Mouse (Mus musculus): ENCODE measurements around the gene Cux2. TPM values are rescaled to one million over a fixed set of nuclear protein-coding genes. Genes with fewer than 3 reads are reported as not detected.

Cux2 gene
- polyA plus RNA-seq, 1 experiment = 1.2 TPM

DNA sequence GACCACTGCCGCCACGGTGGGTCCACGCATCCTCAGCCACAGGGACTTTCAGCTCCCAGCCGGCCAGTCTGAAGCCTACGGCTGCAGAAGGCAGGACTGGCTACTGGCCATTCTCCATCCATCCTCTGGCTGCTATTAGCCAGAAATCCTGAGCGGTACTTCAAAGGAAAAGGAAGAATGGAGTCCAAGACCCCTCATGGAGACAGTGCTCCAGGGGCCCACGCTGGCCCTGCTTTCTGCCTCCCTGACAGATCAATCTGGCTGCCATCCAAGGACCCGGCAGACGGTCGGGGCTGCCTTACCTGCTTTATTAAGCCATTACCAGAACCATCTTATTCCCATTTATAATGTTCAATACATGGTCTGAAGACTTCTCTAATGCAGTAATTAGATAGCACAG is 76.4 kb downstream of the Cux2 start:
- no peak for DNase-seq (ENCODE audit: low read depth in 1 of 2, low spot score in 2 of 2)
- no peak overlapping the region for H3K27ac ChIP-seq (ENCODE audit: insufficient read depth, low read length)
- WGBS = 81% methylated on average over 10 of the region's 10 CpGs
- no peaks in the 10 kb centered on the region for H3K4me1 ChIP-seq (ENCODE audit: control insufficient read depth, insufficient read depth, insufficient read length)
- H3K4me3 ChIP-seq (ENCODE audit: extremely low read depth, insufficient read depth, insufficient read length) = no peak overlapping the region
- H3K27me3 ChIP-seq (ENCODE audit: control insufficient read depth, insufficient read depth, low read length) = no peaks in the 10 kb centered on the region
- H3K36me3 ChIP-seq (ENCODE audit: control insufficient read depth, insufficient read depth, low read length) = no peaks in the 10 kb centered on the region
- TF ChIP-seq POLR2A (IDR thresholded peaks at IDR 0.05; ENCODE audit: low read depth, low read length) (no peak), CTCF (IDR thresholded peaks at IDR 0.05; ENCODE audit: extremely low read depth, insufficient read depth, insufficient read length, insufficient replicate concordance) (no peak)

GRCm38 (mm10) chr5:121972680-121973192 is 77.2 kb downstream of the Cux2 start:
- Histone ChIP-seq H3K4me3 (ENCODE audit: extremely low read depth, insufficient read depth, insufficient read length) (no peak overlapping the region), H3K36me3 (ENCODE audit: control insufficient read depth, insufficient read depth, low read length) (no peaks in the 10 kb centered on the region), H3K27ac (ENCODE audit: insufficient read depth, low read length) (no peak overlapping the region), H3K4me1 (ENCODE audit: control insufficient read depth, insufficient read depth, insufficient read length) (no peaks in the 10 kb centered on the region), H3K27me3 (ENCODE audit: control insufficient read depth, insufficient read depth, low read length) (no peaks in the 10 kb centered on the region)
- WGBS = 71% methylated on average over 23 of the region's 23 CpGs
- no peak for DNase-seq (ENCODE audit: low read depth in 1 of 2, low spot score in 2 of 2)
- no peak for TF ChIP-seq CTCF (IDR thresholded peaks at IDR 0.05; ENCODE audit: extremely low read depth, insufficient read depth, insufficient read length, insufficient replicate concordance)
- no peak for TF ChIP-seq POLR2A (IDR thresholded peaks at IDR 0.05; ENCODE audit: low read depth, low read length)

DNA sequence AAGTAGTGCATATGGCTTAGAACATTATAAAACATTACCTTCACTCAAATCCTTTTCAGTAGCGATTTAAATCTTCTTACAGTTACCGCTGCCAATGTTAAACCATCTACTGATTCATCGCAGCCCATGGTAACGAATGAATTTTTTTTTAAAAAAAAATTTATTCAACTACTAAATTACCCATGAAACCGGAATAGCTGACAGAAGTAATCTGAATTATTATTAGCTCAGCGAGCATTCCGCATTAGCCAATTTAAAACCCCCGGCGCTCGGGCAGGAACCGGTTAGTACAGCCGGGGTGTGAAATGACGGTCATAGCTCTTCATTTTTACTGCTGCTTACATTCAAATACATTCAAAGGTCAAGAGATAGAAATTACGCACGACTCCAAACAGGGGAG is 80.9 kb downstream of the Cux2 start:
- Histone ChIP-seq H3K27me3 (ENCODE audit: control insufficient read depth, insufficient read depth, low read length) (no peaks in the 10 kb centered on the region), H3K4me1 (ENCODE audit: control insufficient read depth, insufficient read depth, insufficient read length) (no peaks in the 10 kb centered on the region), H3K36me3 (ENCODE audit: control insufficient read depth, insufficient read depth, low read length) (no peaks in the 10 kb centered on the region), H3K27ac (ENCODE audit: insufficient read depth, low read length) (no peak overlapping the region), H3K4me3 (ENCODE audit: extremely low read depth, insufficient read depth, insufficient read length) (no peak overlapping the region)
- TF ChIP-seq POLR2A (IDR thresholded peaks at IDR 0.05; ENCODE audit: low read depth, low read length) = no peak
- no peak for TF ChIP-seq CTCF (IDR thresholded peaks at IDR 0.05; ENCODE audit: extremely low read depth, insufficient read depth, insufficient read length, insufficient replicate concordance)
- WGBS = 94% methylated on average over 15 of the region's 15 CpGs
- DNase-seq (ENCODE audit: low read depth in 1 of 2, low spot score in 2 of 2) = no peak

DNA sequence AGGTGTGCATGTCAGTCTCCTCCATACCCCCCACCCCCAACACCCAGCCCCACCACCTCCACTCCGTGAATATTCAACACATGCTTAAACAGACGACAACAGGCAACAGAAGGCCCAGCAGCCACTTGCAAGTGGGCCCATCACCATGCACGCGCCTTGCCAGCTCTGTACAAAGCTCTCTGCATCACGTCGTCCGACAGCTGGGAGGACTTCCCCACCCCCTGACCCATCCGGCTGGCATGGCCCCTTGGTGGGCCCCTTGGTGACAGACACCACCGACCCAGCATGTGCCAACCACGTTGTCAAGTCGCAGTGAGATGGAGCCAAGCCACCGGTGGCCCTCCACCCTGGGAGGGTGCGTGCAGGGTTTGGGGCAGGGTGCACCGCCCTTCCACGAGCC is 81.5 kb downstream of the Cux2 start:
- H3K36me3 ChIP-seq (ENCODE audit: control insufficient read depth, insufficient read depth, low read length) = no peaks in the 10 kb centered on the region
- H3K4me3 ChIP-seq (ENCODE audit: extremely low read depth, insufficient read depth, insufficient read length) = no peak overlapping the region
- DNase-seq (ENCODE audit: low read depth in 1 of 2, low spot score in 2 of 2) = no peak
- H3K4me1 ChIP-seq (ENCODE audit: control insufficient read depth, insufficient read depth, insufficient read length) = no peaks in the 10 kb centered on the region
- H3K27me3 ChIP-seq (ENCODE audit: control insufficient read depth, insufficient read depth, low read length) = no peaks in the 10 kb centered on the region
- no peak overlapping the region for H3K27ac ChIP-seq (ENCODE audit: insufficient read depth, low read length)
- TF ChIP-seq POLR2A (IDR thresholded peaks at IDR 0.05; ENCODE audit: low read depth, low read length) (no peak), CTCF (IDR thresholded peaks at IDR 0.05; ENCODE audit: extremely low read depth, insufficient read depth, insufficient read length, insufficient replicate concordance) (no peak)
- 90% methylated on average over 15 of the region's 15 CpGs for WGBS

DNA sequence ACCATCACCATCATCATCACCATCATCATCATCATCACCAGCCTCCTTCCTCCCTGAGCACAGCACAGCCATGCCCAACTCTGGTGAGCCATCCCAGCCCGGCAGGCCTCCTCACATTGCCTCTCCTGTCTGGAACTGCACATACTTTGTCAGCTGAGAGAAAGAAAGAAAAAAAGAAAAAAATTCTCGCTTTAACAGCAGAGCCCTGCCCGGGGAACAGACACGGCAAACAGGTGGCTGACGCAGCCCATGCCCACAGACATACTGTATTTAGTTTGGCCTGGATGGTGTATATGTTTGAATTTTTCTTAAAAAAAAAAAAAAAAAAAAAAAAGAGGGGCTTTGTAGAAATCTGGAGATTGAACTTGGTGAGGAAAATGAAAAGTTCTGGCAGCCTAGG is 82.4 kb downstream of the Cux2 start:
- WGBS = 90% methylated on average over 5 of the region's 5 CpGs
- Histone ChIP-seq H3K27me3 (ENCODE audit: control insufficient read depth, insufficient read depth, low read length) (no peaks in the 10 kb centered on the region), H3K4me1 (ENCODE audit: control insufficient read depth, insufficient read depth, insufficient read length) (no peaks in the 10 kb centered on the region)

GRCm38 (mm10) chr5:121966940-121967339 is 83.0 kb downstream of the Cux2 start:
- 70% methylated on average over 16 of the region's 16 CpGs for WGBS
- H3K4me1 ChIP-seq (ENCODE audit: control insufficient read depth, insufficient read depth, insufficient read length) = no peaks in the 10 kb centered on the region
- no peaks in the 10 kb centered on the region for H3K36me3 ChIP-seq (ENCODE audit: control insufficient read depth, insufficient read depth, low read length)
- no peak for DNase-seq (ENCODE audit: low read depth in 1 of 2, low spot score in 2 of 2)
- H3K27me3 ChIP-seq (ENCODE audit: control insufficient read depth, insufficient read depth, low read length) = no peaks in the 10 kb centered on the region
- no peak for TF ChIP-seq CTCF (IDR thresholded peaks at IDR 0.05; ENCODE audit: extremely low read depth, insufficient read depth, insufficient read length, insufficient replicate concordance)
- no peak for TF ChIP-seq POLR2A (IDR thresholded peaks at IDR 0.05; ENCODE audit: low read depth, low read length)
- H3K27ac ChIP-seq (ENCODE audit: insufficient read depth, low read length) = no peak overlapping the region
- no peak overlapping the region for H3K4me3 ChIP-seq (ENCODE audit: extremely low read depth, insufficient read depth, insufficient read length)

More for the DNA sequence above, 82.4 kb downstream of the Cux2 start:
- DNase-seq (ENCODE audit: low read depth in 1 of 2, low spot score in 2 of 2) = no peak
- no peak for TF ChIP-seq CTCF (IDR thresholded peaks at IDR 0.05; ENCODE audit: extremely low read depth, insufficient read depth, insufficient read length, insufficient replicate concordance)
- no peak overlapping the region for H3K4me3 ChIP-seq (ENCODE audit: extremely low read depth, insufficient read depth, insufficient read length)
- H3K36me3 ChIP-seq (ENCODE audit: control insufficient read depth, insufficient read depth, low read length) = no peaks in the 10 kb centered on the region
- H3K27ac ChIP-seq (ENCODE audit: insufficient read depth, low read length) = no peak overlapping the region

GRCm38 (mm10) chr5:121962974-121963373 is 86.9 kb downstream of the Cux2 start:
- H3K27me3 ChIP-seq (ENCODE audit: control insufficient read depth, insufficient read depth, low read length) = no peaks in the 10 kb centered on the region

More at GRCm38 (mm10) chr5:121962974-121963373, 86.9 kb downstream of the Cux2 start:
- Histone ChIP-seq H3K27ac (ENCODE audit: insufficient read depth, low read length) (no peak overlapping the region), H3K4me1 (ENCODE audit: control insufficient read depth, insufficient read depth, insufficient read length) (no peaks in the 10 kb centered on the region), H3K4me3 (ENCODE audit: extremely low read depth, insufficient read depth, insufficient read length) (no peak overlapping the region), H3K36me3 (ENCODE audit: control insufficient read depth, insufficient read depth, low read length) (no peaks in the 10 kb centered on the region)
- TF ChIP-seq CTCF (IDR thresholded peaks at IDR 0.05; ENCODE audit: extremely low read depth, insufficient read depth, insufficient read length, insufficient replicate concordance) (no peak), POLR2A (IDR thresholded peaks at IDR 0.05; ENCODE audit: low read depth, low read length) (no peak)
- no peak for DNase-seq (ENCODE audit: low read depth in 1 of 2, low spot score in 2 of 2)
- 78% methylated on average over 10 of the region's 10 CpGs for WGBS

Data from spleen, adult 2 months (tissue).